Comparison of ENCODE assay signal across 10 mouse cellular contexts in the genomic region with DNA sequence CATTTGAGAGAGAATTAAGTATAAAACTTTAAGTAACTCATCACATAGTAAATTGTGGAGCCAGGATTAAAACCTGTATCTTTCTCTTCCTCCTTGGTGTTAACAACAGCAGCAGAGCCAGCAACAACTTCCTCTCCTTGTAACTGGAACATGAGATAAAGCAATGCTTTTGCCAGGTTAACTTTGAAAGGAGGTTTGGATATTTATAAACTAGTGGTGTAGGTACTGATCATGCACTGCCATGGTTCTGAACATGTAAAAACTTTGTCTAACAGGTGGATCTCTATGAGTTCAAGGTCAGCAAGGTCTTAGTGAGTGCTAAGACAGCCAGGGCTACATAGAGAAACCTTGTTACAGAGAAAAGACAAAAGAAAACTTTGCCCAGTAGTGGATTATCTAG. TPM values are rescaled to one million over a fixed set of nuclear protein-coding genes. Genes with fewer than 3 reads are reported as not detected.
DNase-seq lines count a peak whose midpoint lies in the region; ATAC-seq and TF ChIP-seq lines count a peak whose summit lies in the region.
"Had no signal": no experiment of that assay in that cellular context is flagged by ENCODE, and none has a peak within 500 bp of the region (broad histone marks: within the 10 kb centered on the region; RNA-seq: fewer than 3 reads in every experiment).

No protein-coding gene starts in this region.

- H3K9ac ChIP-seq in liver, adult 2 months (ENCODE audit: low read depth, low read length), result no peak overlapping the region
- no peak overlapping the region; the same call in 1 of the 2 replicates for H3K9ac ChIP-seq in limb, embryonic 12.5 days (replicated peaks)
- H3K9ac ChIP-seq in neural tube, embryonic 14.5 days (replicated peaks; ENCODE audit: low read depth, low read length), result 0 out of 2 replicates have a peak overlapping the region, but pooled peaks have one; percentile 12

- H3K4me1 ChIP-seq in liver, adult 2 months (ENCODE audit: control insufficient read depth, insufficient read depth, low read length), result peaks cover 6% of the 10 kb centered on the region
- H3K4me1 ChIP-seq in limb, embryonic 12.5 days (replicated peaks), result peaks cover 14% of the 10 kb centered on the region
- peaks cover 22% of the 10 kb centered on the region for H3K4me1 ChIP-seq in neural tube, embryonic 14.5 days (ENCODE audit: control insufficient read depth, insufficient read depth, low read length)

- H3K4me2 ChIP-seq in limb, embryonic 12.5 days, result peak overlapping the region; percentile 58
- peak overlapping the region; percentile 56 for H3K4me2 ChIP-seq in neural tube, embryonic 14.5 days (ENCODE audit: low read depth, low read length)

- TF ChIP-seq CTCF in liver, adult 2 months (IDR thresholded peaks at IDR 0.05; ENCODE audit: low read depth, low read length), result no peak

- H3K9me3 ChIP-seq in limb, embryonic 12.5 days, result no peaks in the 10 kb centered on the region
- no peaks in the 10 kb centered on the region for H3K9me3 ChIP-seq in neural tube, embryonic 14.5 days (ENCODE audit: control insufficient read depth, low read length)

- no peaks in the 10 kb centered on the region for H3K36me3 ChIP-seq in liver, adult 2 months (ENCODE audit: control insufficient read depth, insufficient read depth, low read length)
- peaks cover 17% of the 10 kb centered on the region for H3K36me3 ChIP-seq in limb, embryonic 12.5 days
- H3K36me3 ChIP-seq in neural tube, embryonic 14.5 days (ENCODE audit: control insufficient read depth, insufficient read depth, low read length), result no peaks in the 10 kb centered on the region

- H3K27me3 ChIP-seq in liver, adult 2 months (ENCODE audit: control insufficient read depth, insufficient read depth, low read length), result no peaks in the 10 kb centered on the region
- no peaks in the 10 kb centered on the region for H3K27me3 ChIP-seq in limb, embryonic 12.5 days
- H3K27me3 ChIP-seq in neural tube, embryonic 14.5 days (ENCODE audit: control insufficient read depth, insufficient read depth, low read length), result no peaks in the 10 kb centered on the region
- H3K27me3 ChIP-seq: Patski had no signal

- no peak for TF ChIP-seq POLR2A in liver, adult 2 months (IDR thresholded peaks at IDR 0.05; ENCODE audit: extremely low read depth, insufficient read depth, low read length)

- no peak for ATAC-seq in limb, embryonic 12.5 days (ENCODE audit: insufficient number of reproducible peaks, insufficient read depth, low FRiP score, low TSS enrichment, low read depth)
- ATAC-seq in neural tube, embryonic 14.5 days (ENCODE audit: low read depth), result no peak
- no peak for ATAC-seq in frontal cortex, adult (ENCODE audit: low TSS enrichment)
- ATAC-seq: Patski had no signal

- H3K27ac ChIP-seq in liver, adult 2 months (replicated peaks; ENCODE audit: insufficient read depth, low read depth, low read length), result no peak overlapping the region
- H3K27ac ChIP-seq in limb, embryonic 12.5 days, result no peak overlapping the region
- no peak overlapping the region for H3K27ac ChIP-seq in neural tube, embryonic 14.5 days (ENCODE audit: low read depth, low read length)

- H3K79me2 ChIP-seq in liver, adult 2 months (ENCODE audit: control insufficient read depth, insufficient read depth, low read length), result peaks cover 11% of the 10 kb centered on the region; the same call in 1 of the 2 replicates

- DNase-seq in liver, adult 2 months (ENCODE audit: extremely low read depth, low read depth, low spot score), result peak; percentile 8
- DNase-seq in liver, result no peak
- DNase-seq in heart, adult 9 months (ENCODE audit: low spot score in 2 of 2), result peak; percentile 18 to 42
- DNase-seq in right cerebral cortex, adult 18-20 months, result no peak
- DNase-seq in layer of hippocampus, adult 18-20 months (ENCODE audit: low spot score in 2 of 2), result no peak
- DNase-seq: cerebellum, postnatal 25 days had no signal

- peak overlapping the region; percentile 25; the same call in 1 of the 2 replicates for H3K4me3 ChIP-seq in liver, adult 2 months (ENCODE audit: insufficient read depth, low read depth, low read length)
- H3K4me3 ChIP-seq in limb, embryonic 12.5 days (replicated peaks), result peak overlapping the region; percentile 36
- H3K4me3 ChIP-seq in neural tube, embryonic 14.5 days (ENCODE audit: low read depth, low read length), result peak overlapping the region; percentile 30

RNA-seq across cellular contexts. Expression of a gene that starts 3.4 kb away (rescaled TPM):
- total RNA-seq in liver, adult 2 months (2014; rRNA removed), result 16.2 and 16.6 TPM in 2 replicates
- 2.5 and 2.6 TPM in 2 replicates for polyA plus RNA-seq in liver, adult 2 months (2012; rRNA removed)
- 10.2 and 11.0 TPM in 2 replicates for polyA plus RNA-seq in limb, embryonic 12.5 days (2016; fragmentation: Nextera tagmentation; extraction: Ambion mirVana)
- polyA plus RNA-seq in neural tube, embryonic 14.5 days (2014; fragmentation: Nextera tagmentation; extraction: Ambion mirVana), result 20.6 and 21.6 TPM in 2 replicates
- total RNA-seq in layer of hippocampus, adult 18-20 months (2021), result 10 to 100 TPM; 87.9 to 90.0 TPM

Comparison
In these comparisons a context has a peak if more than half of its experiments do, and no peak if none do; other contexts are left out.
1. DNase-seq: peak in liver, adult 2 months (single experiment) and heart, adult 9 months (2 of 2); none in liver (single experiment), right cerebral cortex, adult 18-20 months (single experiment) and layer of hippocampus, adult 18-20 months (0 of 2).
2. Peak in every context shown above with its lines, with median percentiles within 50 percentile points of each other: H3K4me3 ChIP-seq.